Mouse (Mus musculus) neural tube, embryonic 12.5 days (tissue): ENCODE measurements around the gene Prrc2c. TPM values are rescaled to one million over a fixed set of nuclear protein-coding genes. Genes with fewer than 3 reads are reported as not detected.
A peak's percentile ranks its signal among the peaks of the same experiment; 100 is the strongest.

Experiments used
- ATAC-seq: fragments of 200-750 bp; cut with Nextera tagmentation; 2 replicates; pipeline ENCODE4 v1.8.0; 2017; ENCODE audit warnings: low read depth, mild to moderate bottlenecking, moderate TSS enrichment, moderate library complexity; ENCODE audit not compliant: low FRiP score
- H3K27ac ChIP-seq: fragments of 300-500 bp; sonication (generic); 2 replicates; pipeline ENCODE4 v1.5.1; 2016
- H3K27me3 ChIP-seq: fragments of 300-500 bp; sonication (generic); replicated peaks from 2 replicates; pipeline ENCODE4 v1.6.1; 2016; ENCODE audit warnings: mild to moderate bottlenecking
- H3K36me3 ChIP-seq: fragments of 300-500 bp; sonication (generic); 2 replicates; pipeline ENCODE4 v1.6.1; 2016; ENCODE audit warnings: mild to moderate bottlenecking
- H3K4me1 ChIP-seq: fragments of 300-500 bp; sonication (generic); 2 replicates; pipeline ENCODE4 v1.6.1; 2016
- H3K4me2 ChIP-seq: fragments of 300-500 bp; sonication (generic); replicated peaks from 2 replicates; pipeline ENCODE4 v1.6.1; 2016; ENCODE audit warnings: mild to moderate bottlenecking
- H3K4me3 ChIP-seq: fragments of 300-500 bp; sonication (generic); 2 replicates; pipeline ENCODE4 v1.5.1; 2016
- H3K9ac ChIP-seq: fragments of 300-500 bp; sonication (generic); 2 replicates; pipeline ENCODE4 v1.6.1; 2016; ENCODE audit warnings: mild to moderate bottlenecking
- H3K9me3 ChIP-seq: fragments of 300-500 bp; sonication (generic); 2 replicates; pipeline ENCODE4 v1.6.1; 2016; ENCODE audit warnings: mild to moderate bottlenecking
- WGBS: fragments of 180-500 bp; shearing (Covaris S2); methylation state at CpG from one replicate; pipeline ENCODE4 v1.1.7; 2016; 5-methylcytosine and 5-hydroxymethylcytosine counted together
- polyA plus RNA-seq: library from polyadenylated mRNA; unstranded; fragments of >200 nt; fragmentation: Nextera tagmentation; extraction: Ambion mirVana; gene quantifications from 2 replicates; pipeline ENCODE4 v1.2.1, GENCODE M21; 2016

Prrc2c gene
- polyA plus RNA-seq, 1 experiment from 2014 or later, result 134 TPM

- no peaks in the 10 kb centered on the region for H3K9me3 ChIP-seq
- no peaks in the 10 kb centered on the region for H3K27me3 ChIP-seq
- peak overlapping the region; percentile 75 for H3K4me2 ChIP-seq
- WGBS, result 64% methylated on average over 2 of the region's 2 CpGs
- H3K4me3 ChIP-seq, result peak overlapping the region; percentile 97
- no peak overlapping the region for H3K27ac ChIP-seq
- peaks cover 14% of the 10 kb centered on the region for H3K4me1 ChIP-seq
- peak overlapping the region; percentile 99 for H3K9ac ChIP-seq
- no peak for ATAC-seq
- H3K36me3 ChIP-seq, result no peaks in the 10 kb centered on the region
Measured at GRCm38 (mm10) chr1:162738472-162738871, 1.9 kb downstream of the Prrc2c start.

- Histone ChIP-seq H3K4me1 (peaks cover 14% of the 10 kb centered on the region), H3K4me3 (no peak overlapping the region), H3K27me3 (no peaks in the 10 kb centered on the region), H3K27ac (no peak overlapping the region), H3K4me2 (no peak overlapping the region), H3K9me3 (no peaks in the 10 kb centered on the region), H3K9ac (no peak overlapping the region), H3K36me3 (no peaks in the 10 kb centered on the region)
- ATAC-seq, result no peak
- WGBS, result 90% methylated on average over 4 of the region's 4 CpGs
Measured at GRCm38 (mm10) chr1:162735084-162735483, 5.3 kb downstream of the Prrc2c start.

GRCm38 (mm10) chr1:162734283-162734682 lies 6.1 kb downstream of the Prrc2c start:
- Histone ChIP-seq H3K36me3 (no peaks in the 10 kb centered on the region), H3K27me3 (no peaks in the 10 kb centered on the region), H3K4me3 (no peak overlapping the region), H3K4me1 (peaks cover 14% of the 10 kb centered on the region), H3K9ac (no peak overlapping the region), H3K4me2 (no peak overlapping the region), H3K9me3 (no peaks in the 10 kb centered on the region), H3K27ac (no peak overlapping the region)
- 87% methylated on average over 1 of the region's 1 CpGs for whole genome bisulfite sequencing
- no peak for ATAC-seq

- no peaks in the 10 kb centered on the region for H3K9me3 ChIP-seq
- H3K27me3 ChIP-seq, result no peaks in the 10 kb centered on the region
- no peaks in the 10 kb centered on the region; the same call in 1 of the 2 replicates for H3K4me1 ChIP-seq
- H3K36me3 ChIP-seq, result no peaks in the 10 kb centered on the region
- H3K27ac ChIP-seq, result no peak overlapping the region
- no peak overlapping the region for H3K9ac ChIP-seq
- H3K4me2 ChIP-seq, result no peak overlapping the region
- 76% methylated on average over 4 of the region's 4 CpGs for WGBS
- ATAC-seq, result no peak
- H3K4me3 ChIP-seq, result no peak overlapping the region
Measured at GRCm38 (mm10) chr1:162732041-162732440, 8.3 kb downstream of the Prrc2c start.

GRCm38 (mm10) chr1:162729436-162729835 lies 10.9 kb downstream of the Prrc2c start:
- ATAC-seq, result no peak
- Histone ChIP-seq H3K27ac (no peak overlapping the region), H3K4me3 (no peak overlapping the region), H3K9ac (no peak overlapping the region), H3K9me3 (no peaks in the 10 kb centered on the region), H3K4me2 (no peak overlapping the region), H3K36me3 (0 out of 2 replicates have a peak, but pooled peaks cover 1% of the 10 kb centered on the region), H3K27me3 (no peaks in the 10 kb centered on the region), H3K4me1 (no peaks in the 10 kb centered on the region)
- 38% methylated on average over 2 of the region's 2 CpGs for WGBS

- 94% methylated on average over 6 of the region's 6 CpGs for WGBS
- no peaks in the 10 kb centered on the region for H3K27me3 ChIP-seq
- no peak overlapping the region for H3K4me3 ChIP-seq
- no peak overlapping the region for H3K9ac ChIP-seq
- H3K36me3 ChIP-seq, result peaks cover 13% of the 10 kb centered on the region
- no peaks in the 10 kb centered on the region for H3K9me3 ChIP-seq
- ATAC-seq, result no peak
- H3K27ac ChIP-seq, result no peak overlapping the region
- H3K4me2 ChIP-seq, result no peak overlapping the region
- no peaks in the 10 kb centered on the region for H3K4me1 ChIP-seq
Measured at GRCm38 (mm10) chr1:162727981-162728380, 12.4 kb downstream of the Prrc2c start.

- no peak for ATAC-seq
- no peak overlapping the region for H3K9ac ChIP-seq
- H3K36me3 ChIP-seq, result peaks cover 37% of the 10 kb centered on the region
Measured at GRCm38 (mm10) chr1:162723610-162724009, 16.7 kb downstream of the Prrc2c start.

GRCm38 (mm10) chr1:162720645-162721044 lies 19.7 kb downstream of the Prrc2c start:
- 95% methylated on average over 2 of the region's 2 CpGs for WGBS
- no peak overlapping the region for H3K9ac ChIP-seq
- H3K4me1 ChIP-seq, result no peaks in the 10 kb centered on the region
- H3K9me3 ChIP-seq, result no peaks in the 10 kb centered on the region
- H3K4me2 ChIP-seq, result no peak overlapping the region
- no peaks in the 10 kb centered on the region for H3K27me3 ChIP-seq
- peaks cover 57% of the 10 kb centered on the region for H3K36me3 ChIP-seq
- no peak overlapping the region for H3K27ac ChIP-seq
- ATAC-seq, result no peak
- no peak overlapping the region for H3K4me3 ChIP-seq

More at GRCm38 (mm10) chr1:162723610-162724009, 16.7 kb downstream of the Prrc2c start:
- Histone ChIP-seq H3K27ac (no peak overlapping the region), H3K27me3 (no peaks in the 10 kb centered on the region), H3K9me3 (no peaks in the 10 kb centered on the region), H3K4me3 (no peak overlapping the region), H3K4me2 (no peak overlapping the region), H3K4me1 (no peaks in the 10 kb centered on the region)

- Histone ChIP-seq H3K27me3 (no peaks in the 10 kb centered on the region), H3K4me2 (no peak overlapping the region), H3K9me3 (no peaks in the 10 kb centered on the region), H3K36me3 (peaks cover 69% of the 10 kb centered on the region), H3K9ac (no peak overlapping the region), H3K27ac (no peak overlapping the region), H3K4me1 (no peaks in the 10 kb centered on the region), H3K4me3 (no peak overlapping the region)
- no peak for ATAC-seq
- WGBS, result 46% methylated on average over 8 of the region's 8 CpGs
Measured at GRCm38 (mm10) chr1:162700389-162701066, 39.8 kb downstream of the Prrc2c start.

- Histone ChIP-seq H3K4me1 (no peaks in the 10 kb centered on the region), H3K27me3 (no peaks in the 10 kb centered on the region), H3K9me3 (no peaks in the 10 kb centered on the region), H3K4me2 (no peak overlapping the region), H3K4me3 (no peak overlapping the region), H3K9ac (no peak overlapping the region), H3K36me3 (peaks cover 69% of the 10 kb centered on the region), H3K27ac (no peak overlapping the region)
- ATAC-seq, result no peak
- 97% methylated on average over 6 of the region's 6 CpGs for WGBS
Measured at GRCm38 (mm10) chr1:162697866-162698265, 42.5 kb downstream of the Prrc2c start.

GRCm38 (mm10) chr1:162693721-162694120 lies 46.6 kb downstream of the Prrc2c start:
- Histone ChIP-seq H3K4me1 (no peaks in the 10 kb centered on the region), H3K9ac (no peak overlapping the region), H3K9me3 (no peaks in the 10 kb centered on the region), H3K27me3 (no peaks in the 10 kb centered on the region), H3K36me3 (peaks cover 69% of the 10 kb centered on the region), H3K27ac (no peak overlapping the region), H3K4me2 (no peak overlapping the region), H3K4me3 (no peak overlapping the region)
- ATAC-seq, result no peak
- WGBS, result 96% methylated on average over 2 of the region's 2 CpGs

GRCm38 (mm10) chr1:162665486-162666174 lies 74.7 kb downstream of the Prrc2c start:
- no peak overlapping the region for H3K27ac ChIP-seq
- peak overlapping the region; percentile 33; the same call in 1 of the 2 replicates for H3K9ac ChIP-seq
- H3K27me3 ChIP-seq, result no peaks in the 10 kb centered on the region
- no peaks in the 10 kb centered on the region for H3K9me3 ChIP-seq
- H3K4me2 ChIP-seq, result peak overlapping the region; percentile 57
- ATAC-seq, result peak; percentile 81
- H3K36me3 ChIP-seq, result peaks cover 11% of the 10 kb centered on the region
- H3K4me3 ChIP-seq, result peak overlapping the region; percentile 21; the same call in 1 of the 2 replicates
- 5% methylated on average over 11 of the region's 11 CpGs for WGBS
- peaks cover 11% of the 10 kb centered on the region for H3K4me1 ChIP-seq
